Mouse (Mus musculus) megakaryocyte, embryonic 14.5 days (primary cell): ENCODE results near the gene Tulp4. TPM values are rescaled to one million over a fixed set of nuclear protein-coding genes. Genes with fewer than 3 reads are reported as not detected.

Experiments
- H3K27me3 ChIP-seq: replicated peaks from 2 replicates; pipeline ENCODE3; 2012; ENCODE audit warnings: inconsistent platforms
- H3K36me3 ChIP-seq: replicated peaks from 2 replicates; pipeline ENCODE3; 2012; ENCODE audit warnings: low read length, inconsistent platforms, mixed read lengths
- H3K4me1 ChIP-seq: 2 replicates; pipeline ENCODE4 v1.6.1; 2012; ENCODE audit warnings: inconsistent platforms
- H3K4me3 ChIP-seq: replicated peaks from 2 replicates; pipeline ENCODE3; 2012; ENCODE audit warnings: moderate library complexity, mild to moderate bottlenecking, inconsistent platforms
- H3K9me3 ChIP-seq: 2 replicates; pipeline ENCODE4 v1.6.1; 2012; ENCODE audit warnings: inconsistent platforms
- FLI1 ChIP-seq: IDR thresholded peaks from 2 replicates; pipeline ENCODE4 v1.6.1; 2012; ENCODE audit warnings: low read length, inconsistent platforms, mixed read lengths
- GATA1 ChIP-seq: IDR thresholded peaks from 3 replicates; pipeline ENCODE4 v1.6.1; 2012; ENCODE audit warnings: mixed read lengths, low read length, inconsistent platforms, borderline replicate concordance
- polyA plus RNA-seq: library from polyadenylated mRNA; stranded (reverse); fragments of >175 nt; gene quantifications from 2 replicates; pipeline ENCODE4 v1.2.3, GENCODE M21; 2012; ENCODE audit warnings: low replicate concordance; ENCODE audit not compliant: insufficient read depth

Tulp4 gene
- polyA plus RNA-seq, 1 experiment, result 9.1 TPM

DNA sequence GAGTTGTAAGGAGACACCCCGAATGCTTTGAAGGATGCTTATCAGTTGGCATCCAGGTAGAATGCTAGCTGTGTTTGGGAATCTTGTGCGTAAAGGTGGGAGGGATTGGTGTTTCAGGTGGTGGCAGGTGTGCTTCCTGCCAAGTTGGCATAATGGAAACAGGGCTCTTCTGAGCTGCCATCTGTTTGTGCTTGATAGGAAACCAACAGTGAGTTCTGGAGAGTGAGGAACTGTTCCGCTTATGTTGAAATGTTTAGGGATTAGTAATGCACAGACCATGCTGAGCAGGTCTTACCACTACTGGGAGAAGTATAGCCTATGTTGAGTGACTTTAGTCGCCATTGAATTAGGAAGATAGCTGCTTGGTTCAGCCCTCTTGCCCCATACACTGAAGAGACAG, 12.6 kb downstream of the Tulp4 start:
- Histone ChIP-seq H3K27me3 (peaks cover 2% of the 10 kb centered on the region), H3K36me3 (peaks cover 9% of the 10 kb centered on the region), H3K9me3 (no peaks in the 10 kb centered on the region), H3K4me3 (no peak overlapping the region), H3K4me1 (no peaks in the 10 kb centered on the region)
- TF ChIP-seq GATA1, result no peak
- no peak for TF ChIP-seq FLI1

DNA sequence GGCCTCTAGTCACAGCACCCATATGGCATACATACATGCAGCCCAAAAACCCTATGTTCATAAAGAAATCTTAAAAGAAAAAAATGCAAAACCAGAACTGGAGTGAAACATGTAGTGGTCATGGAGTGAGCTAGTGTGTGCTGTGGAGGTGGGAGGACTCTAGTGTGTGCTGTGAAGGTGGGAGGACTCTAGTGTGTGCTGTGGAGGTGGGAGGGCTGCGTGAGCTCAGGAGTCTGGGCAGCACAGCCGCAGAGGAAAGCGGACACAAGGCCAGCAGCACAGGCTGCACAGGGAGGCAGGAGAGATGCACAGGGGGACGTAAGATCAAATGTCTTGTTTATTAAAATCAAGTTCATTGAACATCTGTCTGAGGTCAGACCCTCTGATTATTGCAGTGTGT, 17.5 kb downstream of the Tulp4 start:
- Histone ChIP-seq H3K4me1 (no peaks in the 10 kb centered on the region), H3K4me3 (no peak overlapping the region), H3K27me3 (peaks cover 3% of the 10 kb centered on the region), H3K36me3 (peaks cover 9% of the 10 kb centered on the region), H3K9me3 (no peaks in the 10 kb centered on the region)
- TF ChIP-seq GATA1 (no peak), FLI1 (no peak)

GRCm38 (mm10) chr17:6125441-6125840, 19.2 kb downstream of the Tulp4 start:
- TF ChIP-seq GATA1 (no peak), FLI1 (no peak)
- H3K4me3 ChIP-seq, result no peak overlapping the region
- H3K4me1 ChIP-seq, result no peaks in the 10 kb centered on the region
- H3K27me3 ChIP-seq, result peaks cover 3% of the 10 kb centered on the region
- no peaks in the 10 kb centered on the region for H3K9me3 ChIP-seq
- H3K36me3 ChIP-seq, result peaks cover 9% of the 10 kb centered on the region

DNA sequence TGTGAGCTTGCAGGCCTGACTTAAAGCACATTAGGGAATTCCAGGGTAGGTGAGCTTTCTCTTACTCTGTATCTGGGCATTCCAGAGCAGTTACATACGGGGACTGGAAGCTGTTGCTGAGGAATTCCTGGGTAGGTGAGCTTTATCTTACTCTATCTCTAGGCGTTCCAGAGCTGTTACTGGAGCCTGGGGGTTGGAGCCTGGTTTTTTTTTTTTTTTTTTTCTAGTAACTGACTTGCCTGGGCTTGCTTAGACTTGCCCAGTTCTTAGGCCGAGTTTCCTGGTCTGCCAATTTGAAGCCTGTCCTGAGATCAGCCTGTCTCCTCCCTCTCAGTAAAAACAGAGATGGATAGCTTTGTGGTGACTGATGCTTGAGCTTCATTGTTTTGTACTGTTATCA, 21.8 kb downstream of the Tulp4 start:
- H3K4me3 ChIP-seq, result no peak overlapping the region
- no peaks in the 10 kb centered on the region for H3K4me1 ChIP-seq
- no peaks in the 10 kb centered on the region for H3K36me3 ChIP-seq
- H3K9me3 ChIP-seq, result no peaks in the 10 kb centered on the region
- no peak for TF ChIP-seq GATA1
- TF ChIP-seq FLI1, result no peak
- peaks cover 3% of the 10 kb centered on the region for H3K27me3 ChIP-seq

DNA sequence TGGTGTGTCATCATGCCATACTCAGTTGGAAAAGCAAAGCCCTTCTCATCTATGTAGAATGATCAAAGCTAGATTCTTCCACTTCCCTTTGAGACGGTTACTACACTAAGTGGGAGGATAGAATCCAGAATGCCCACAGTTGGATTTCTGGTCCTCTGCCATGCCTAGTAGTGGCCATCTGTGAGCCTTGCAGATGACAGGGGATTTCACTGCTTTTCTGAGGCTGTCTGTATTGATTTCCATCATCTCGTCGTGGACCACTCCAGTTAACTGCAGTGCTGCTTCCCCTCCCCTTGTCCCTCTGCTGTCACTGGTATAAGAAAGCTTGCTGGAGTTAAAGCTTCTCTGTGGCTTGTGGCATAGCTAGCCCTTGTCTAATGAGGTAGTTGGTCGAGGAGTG, 23.1 kb downstream of the Tulp4 start:
- Histone ChIP-seq H3K4me1 (no peaks in the 10 kb centered on the region), H3K4me3 (no peak overlapping the region), H3K9me3 (no peaks in the 10 kb centered on the region), H3K36me3 (no peaks in the 10 kb centered on the region), H3K27me3 (peaks cover 8% of the 10 kb centered on the region)
- TF ChIP-seq FLI1 (no peak), GATA1 (no peak)

GRCm38 (mm10) chr17:6131083-6131482, 24.8 kb downstream of the Tulp4 start:
- Histone ChIP-seq H3K9me3 (no peaks in the 10 kb centered on the region), H3K4me3 (no peak overlapping the region)
- no peak for TF ChIP-seq GATA1
- TF ChIP-seq FLI1, result no peak

DNA sequence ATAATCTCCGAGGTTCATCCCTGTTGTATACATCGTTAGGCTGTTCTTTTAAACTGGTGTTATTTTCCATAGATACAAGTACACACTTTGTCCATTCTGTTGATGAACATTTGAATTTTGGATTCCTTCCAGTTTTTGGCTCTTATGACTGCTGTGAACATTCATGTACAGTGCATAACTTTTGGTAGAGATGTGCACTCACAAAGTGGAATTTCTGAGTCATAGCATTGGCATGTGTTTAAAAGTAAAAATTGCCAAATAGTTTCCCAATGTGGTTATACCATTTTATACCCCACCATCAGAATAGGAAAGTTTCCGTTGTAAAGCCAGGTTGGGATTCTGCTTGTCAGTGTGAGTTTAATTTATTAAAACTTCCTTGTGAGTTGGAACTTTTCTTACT, 34.6 kb downstream of the Tulp4 start:
- no peaks in the 10 kb centered on the region for H3K4me1 ChIP-seq
- TF ChIP-seq FLI1, result no peak
- peaks cover 14% of the 10 kb centered on the region for H3K27me3 ChIP-seq
- no peak overlapping the region for H3K4me3 ChIP-seq
- no peaks in the 10 kb centered on the region for H3K36me3 ChIP-seq
- H3K9me3 ChIP-seq, result no peaks in the 10 kb centered on the region

More at GRCm38 (mm10) chr17:6131083-6131482, 24.8 kb downstream of the Tulp4 start:
- Histone ChIP-seq H3K4me1 (no peaks in the 10 kb centered on the region), H3K27me3 (peaks cover 11% of the 10 kb centered on the region), H3K36me3 (no peaks in the 10 kb centered on the region)

- Histone ChIP-seq H3K36me3 (no peaks in the 10 kb centered on the region), H3K4me3 (no peak overlapping the region), H3K9me3 (no peaks in the 10 kb centered on the region), H3K27me3 (peaks cover 12% of the 10 kb centered on the region), H3K4me1 (no peaks in the 10 kb centered on the region)
- TF ChIP-seq FLI1 (no peak), GATA1 (no peak)
Measured at GRCm38 (mm10) chr17:6141344-6141743, 35.1 kb downstream of the Tulp4 start.

GRCm38 (mm10) chr17:6145244-6145643, 39.0 kb downstream of the Tulp4 start:
- H3K36me3 ChIP-seq, result no peaks in the 10 kb centered on the region
- TF ChIP-seq GATA1 (no peak), FLI1 (no peak)
- H3K9me3 ChIP-seq, result no peaks in the 10 kb centered on the region
- H3K4me1 ChIP-seq, result no peaks in the 10 kb centered on the region
- H3K4me3 ChIP-seq, result no peak overlapping the region
- H3K27me3 ChIP-seq, result peaks cover 6% of the 10 kb centered on the region

GRCm38 (mm10) chr17:6152941-6153340, 46.7 kb downstream of the Tulp4 start:
- H3K4me3 ChIP-seq, result no peak overlapping the region
- no peaks in the 10 kb centered on the region for H3K4me1 ChIP-seq
- H3K9me3 ChIP-seq, result no peaks in the 10 kb centered on the region
- peaks cover 9% of the 10 kb centered on the region for H3K27me3 ChIP-seq
- H3K36me3 ChIP-seq, result no peaks in the 10 kb centered on the region
- TF ChIP-seq FLI1 (no peak), GATA1 (no peak)

DNA sequence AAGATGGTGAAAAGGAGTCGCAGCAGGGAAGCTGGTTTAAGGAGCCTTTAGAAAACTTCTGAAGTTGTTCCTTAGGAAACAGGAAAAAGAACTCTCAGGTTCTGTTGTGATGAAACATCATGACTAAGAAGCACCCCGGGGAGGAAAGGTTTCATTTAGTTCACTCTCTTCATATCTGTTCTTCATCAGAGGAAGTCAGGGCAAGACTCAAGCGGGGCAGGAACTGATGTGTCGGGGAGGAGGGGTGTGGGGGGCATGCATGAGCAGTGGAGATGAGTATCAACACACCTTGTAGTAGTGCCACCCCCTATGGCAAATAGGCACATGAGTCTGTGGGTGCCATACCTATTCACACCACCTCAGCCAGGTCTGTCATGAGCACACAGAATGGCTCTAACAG, 47.3 kb downstream of the Tulp4 start:
- Histone ChIP-seq H3K4me1 (no peaks in the 10 kb centered on the region), H3K9me3 (no peaks in the 10 kb centered on the region), H3K27me3 (peaks cover 9% of the 10 kb centered on the region), H3K36me3 (no peaks in the 10 kb centered on the region), H3K4me3 (no peak overlapping the region)
- TF ChIP-seq FLI1 (no peak), GATA1 (no peak)
